Comparison of ENCODE assay signal across 30 mouse cellular contexts in the genomic region with DNA sequence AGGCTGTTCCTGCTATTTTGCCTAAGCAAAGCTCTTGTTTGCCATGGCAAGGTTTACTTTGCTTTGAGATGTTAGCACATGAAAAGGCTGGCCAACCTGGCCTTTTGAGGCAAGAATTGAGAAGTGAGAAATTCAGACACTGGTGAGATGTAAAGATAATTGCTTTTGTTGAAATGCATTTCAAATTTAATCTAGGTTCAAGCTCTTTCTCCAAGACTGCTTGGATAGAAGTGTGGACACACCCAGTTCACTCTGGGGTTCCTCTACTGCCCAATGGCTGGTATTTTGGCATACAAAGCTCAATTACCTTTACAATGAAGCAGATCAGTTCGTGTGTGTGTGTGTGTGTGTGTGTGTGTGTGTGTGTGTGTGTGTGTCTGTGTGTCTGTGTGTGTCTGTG.
"Had no signal": no experiment of that assay in that cellular context is flagged by ENCODE, and none has a peak within 500 bp of the region (broad histone marks: within the 10 kb centered on the region; RNA-seq: fewer than 3 reads in every experiment).

No protein-coding gene starts in this region.

- H3K4me3 ChIP-seq: limb, embryonic 10.5 days; limb, embryonic 12.5 days; limb, embryonic 13.5 days; limb, embryonic 15.5 days; liver, embryonic 12.5 days; liver, embryonic 13.5 days; liver, embryonic 15.5 days; lung, embryonic 15.5 days; megakaryocyte, embryonic 14.5 days; midbrain, embryonic 10.5 days; midbrain, embryonic 12.5 days; midbrain, embryonic 13.5 days; midbrain, embryonic 15.5 days; myocyte; neural tube, embryonic 12.5 days had no signal

- DNase-seq: left cerebral cortex, postnatal 4 days; liver; liver, embryonic 13.5 days; liver, postnatal 0 days; lung, adult 18-20 months; lung, adult 2 months; lung, embryonic 14.5 days; lung, postnatal 10 days; lung, postnatal 14 days; lung, postnatal 36 days; lung, postnatal 4 days; midbrain, embryonic 14.5 days had no signal

- H3K9ac ChIP-seq: limb, embryonic 12.5 days; limb, embryonic 13.5 days; limb, embryonic 15.5 days; liver, embryonic 12.5 days; liver, embryonic 13.5 days; liver, embryonic 14.5 days; liver, embryonic 15.5 days; liver, postnatal 0 days; lung, embryonic 14.5 days; lung, embryonic 15.5 days; midbrain, embryonic 12.5 days; midbrain, embryonic 13.5 days; midbrain, embryonic 15.5 days; neural tube, embryonic 12.5 days had no signal

- H3K36me3 ChIP-seq: limb, embryonic 10.5 days; limb, embryonic 12.5 days; limb, embryonic 13.5 days; limb, embryonic 15.5 days; liver, embryonic 12.5 days; liver, embryonic 13.5 days; liver, embryonic 15.5 days; lung, embryonic 15.5 days; midbrain, embryonic 10.5 days; midbrain, embryonic 12.5 days; midbrain, embryonic 13.5 days; midbrain, embryonic 15.5 days; neural tube, embryonic 12.5 days had no signal

- ATAC-seq: liver, embryonic 12.5 days; liver, postnatal 0 days; lung, postnatal 0 days; midbrain, embryonic 13.5 days; midbrain, embryonic 15.5 days; midbrain, embryonic 16.5 days had no signal

- H3K9me3 ChIP-seq: limb, embryonic 10.5 days; limb, embryonic 12.5 days; limb, embryonic 13.5 days; limb, embryonic 15.5 days; liver, embryonic 12.5 days; liver, embryonic 13.5 days; liver, embryonic 15.5 days; lung, embryonic 15.5 days; midbrain, embryonic 10.5 days; midbrain, embryonic 12.5 days; midbrain, embryonic 13.5 days; midbrain, embryonic 15.5 days; neural tube, embryonic 12.5 days had no signal

- H3K4me1 ChIP-seq: limb, embryonic 10.5 days; limb, embryonic 12.5 days; limb, embryonic 13.5 days; limb, embryonic 15.5 days; liver, embryonic 12.5 days; liver, embryonic 13.5 days; liver, embryonic 15.5 days; lung, embryonic 15.5 days; megakaryocyte, embryonic 14.5 days; midbrain, embryonic 10.5 days; midbrain, embryonic 12.5 days; midbrain, embryonic 13.5 days; midbrain, embryonic 15.5 days; neural tube, embryonic 12.5 days had no signal

- H3K27ac ChIP-seq: limb, embryonic 10.5 days; limb, embryonic 12.5 days; limb, embryonic 13.5 days; limb, embryonic 15.5 days; liver, embryonic 12.5 days; liver, embryonic 13.5 days; liver, embryonic 14.5 days; liver, embryonic 15.5 days; lung, embryonic 15.5 days; macrophage; midbrain, embryonic 10.5 days; midbrain, embryonic 12.5 days; midbrain, embryonic 13.5 days; midbrain, embryonic 15.5 days; neural tube, embryonic 12.5 days had no signal
